Mouse (Mus musculus): ENCODE measurements around the gene Htra2.
A peak's percentile ranks its signal among the peaks of the same experiment; 100 is the strongest.

Gene Htra2

DNA sequence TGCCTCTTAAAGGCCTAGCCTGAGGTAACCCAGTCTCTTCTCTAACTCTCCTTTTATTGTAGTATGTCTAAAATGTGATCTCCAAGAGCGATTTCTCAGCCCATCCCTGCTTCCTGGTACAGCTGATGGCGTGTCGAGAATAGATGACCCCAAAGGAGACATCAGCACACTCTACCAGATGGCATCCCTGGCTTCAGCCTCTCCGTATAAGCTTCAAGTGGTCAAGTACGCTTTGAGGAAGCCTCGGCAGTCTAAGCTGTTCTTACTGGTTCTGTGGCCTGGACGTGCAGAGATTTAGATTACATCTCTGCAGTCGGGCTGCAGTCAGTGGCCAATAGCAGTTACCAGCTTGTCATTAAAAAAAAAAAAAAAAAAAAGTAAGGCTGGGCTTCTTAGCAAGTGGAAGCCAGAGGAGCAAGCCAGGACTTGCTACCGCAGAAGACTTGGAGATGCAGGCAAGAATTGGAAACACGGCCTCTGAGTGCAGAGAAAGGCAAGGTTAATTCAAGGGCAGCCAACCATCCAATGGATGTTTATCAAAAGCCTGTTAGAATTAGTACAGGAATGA, 49.5 kb downstream of the Htra2 start:
- no peak for DNase-seq (ENCODE audit: low spot score in 2 of 2)

DNA sequence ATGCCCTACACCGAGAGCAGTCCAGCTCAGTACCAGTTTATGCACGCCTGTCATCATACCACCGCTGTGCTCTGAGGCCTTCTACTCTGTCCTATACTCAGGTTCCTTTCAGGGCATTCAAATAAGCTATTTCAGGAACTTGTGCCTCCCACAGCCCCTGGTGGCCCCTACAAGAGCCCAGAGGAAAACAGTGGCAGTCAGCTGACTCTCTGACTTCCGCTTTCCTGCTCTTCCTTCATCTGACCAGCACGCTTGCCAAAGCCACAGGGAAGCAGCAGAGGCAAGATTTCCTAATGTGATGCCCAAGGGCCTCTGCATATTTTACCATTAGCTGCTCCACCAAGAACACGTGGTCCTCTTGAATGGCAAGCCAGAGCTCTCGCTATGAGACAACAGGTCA, 50.2 kb downstream of the Htra2 start:
- DNase-seq (ENCODE audit: low spot score in 2 of 2), result peak; percentile 35 to 58

DNA sequence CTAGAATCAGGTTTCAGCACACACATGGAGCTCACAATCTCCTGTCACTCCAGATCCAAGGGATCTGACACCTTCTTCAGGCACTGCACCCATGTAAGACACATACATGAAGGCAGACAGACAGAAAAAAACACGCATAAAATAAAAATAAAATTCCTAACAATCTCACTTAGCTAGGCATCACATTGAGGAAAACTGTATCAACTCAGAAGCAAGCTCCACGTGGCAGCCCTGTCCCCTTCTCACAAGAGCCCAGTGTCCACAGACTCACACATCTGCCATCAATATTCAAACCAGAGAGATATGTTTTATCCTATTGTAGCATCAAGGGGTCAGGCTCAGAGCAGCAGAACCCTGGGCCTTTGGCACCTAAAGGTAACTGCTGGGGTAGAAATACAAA, 50.8 kb downstream of the Htra2 start:
- DNase-seq (ENCODE audit: low spot score in 2 of 2), result peak in 1 of 2 experiments; percentile 8

DNA sequence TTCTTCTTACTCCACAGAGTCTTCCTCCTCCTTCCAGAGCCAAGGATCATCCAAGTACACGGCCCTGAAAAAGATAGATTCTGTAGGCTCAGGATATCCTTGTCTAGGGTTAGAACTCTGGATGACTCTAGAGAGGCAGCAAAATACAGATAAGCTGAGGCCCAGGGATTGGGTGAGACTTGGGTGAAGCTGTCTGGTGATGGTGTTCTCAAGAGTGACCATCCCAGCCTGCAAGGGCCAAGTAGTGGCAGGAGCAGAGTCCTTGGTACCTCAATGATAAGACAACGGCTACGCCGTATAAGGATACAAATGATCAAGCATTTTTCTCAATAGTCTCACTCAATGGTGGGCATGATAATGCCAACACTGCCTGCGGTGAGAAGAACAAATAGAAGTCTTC, 51.2 kb downstream of the Htra2 start:
- peak in 1 of 2 experiments; percentile 26 for DNase-seq (ENCODE audit: low spot score in 2 of 2)

DNA sequence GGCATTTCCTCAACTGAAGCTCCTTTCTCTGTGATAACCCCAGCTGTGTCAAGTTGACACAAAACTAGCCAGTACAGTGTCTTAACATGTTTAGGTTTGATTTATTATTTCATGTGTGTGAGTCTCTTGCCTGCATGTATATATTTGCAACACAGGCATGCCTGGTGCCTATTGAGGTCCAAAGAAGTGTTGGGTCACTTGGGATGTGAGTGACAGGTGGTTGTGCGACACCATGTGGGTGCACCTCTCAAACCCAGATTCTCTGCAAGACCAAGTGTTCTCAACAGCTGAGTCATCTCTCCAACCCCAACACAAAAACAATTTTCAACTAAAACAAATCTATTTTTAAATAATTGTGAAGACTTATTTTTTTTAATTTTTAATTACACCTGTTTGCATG, 52.0 kb downstream of the Htra2 start:
- peak in 1 of 2 experiments; percentile 4 for DNase-seq (ENCODE audit: low spot score in 2 of 2)
